Mouse (Mus musculus) cortical plate, adult 2 months (tissue): ENCODE measurements around the gene Cxcl13.

Experiments
- CTCF ChIP-seq: fragments of 200-500 bp; IDR thresholded peaks from 2 replicates; pipeline ENCODE4 v1.5.1; 2011; ENCODE audit warnings: mild to moderate bottlenecking, control low read depth, low read length; ENCODE audit not compliant: insufficient read depth; ENCODE audit errors: extremely low read depth
- POLR2A ChIP-seq: fragments of 200-500 bp; IDR thresholded peaks from 2 replicates; pipeline ENCODE4 v1.6.1; 2011; ENCODE audit warnings: mild to moderate bottlenecking, low read length, control low read depth; ENCODE audit not compliant: insufficient read depth; ENCODE audit errors: extremely low read depth

DNA sequence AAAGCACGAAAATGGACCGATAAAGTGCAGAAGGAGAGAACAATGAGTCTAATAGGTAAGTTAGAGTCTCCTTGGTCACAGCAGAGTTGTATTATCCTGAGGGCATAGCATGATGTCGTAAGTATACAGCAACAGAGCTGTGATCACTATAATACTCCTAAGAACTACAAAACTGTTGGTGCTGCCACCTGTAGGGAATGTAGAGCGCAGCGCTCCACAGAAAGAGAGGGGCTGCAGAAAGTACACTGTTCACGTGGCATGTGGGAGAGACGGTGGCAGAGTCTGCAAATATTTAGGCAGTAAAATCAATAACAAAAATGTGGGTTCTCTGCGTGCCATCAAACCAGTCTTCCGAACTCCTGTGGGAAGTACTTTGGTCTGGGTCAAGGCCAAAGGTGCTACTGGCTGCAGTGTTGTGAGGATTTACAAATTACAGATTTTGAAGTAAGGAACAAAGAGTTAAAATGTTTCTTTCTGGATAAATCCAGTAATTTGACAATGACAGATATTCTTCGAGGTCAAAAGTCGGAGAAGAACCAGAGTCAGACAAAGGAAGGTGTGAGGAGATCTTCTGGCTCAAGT lies 18.6 kb upstream of the Cxcl13 start:
- TF ChIP-seq CTCF (no peak), POLR2A (no peak)
